Mouse (Mus musculus) cerebellum, postnatal 10 days (tissue): ENCODE data around the gene Inpp4b.
A peak's percentile ranks its signal among the peaks of the same experiment; 100 is the strongest.

Source experiments
- DNase-seq, 2 experiments: peaks; one replicate each; pipeline ENCODE4 v3.0.0; 2021; ENCODE audit warnings: mixed read lengths in 2 of 2

Inpp4b gene

GRCm38 (mm10) chr8:81342236-81342998 is at the start of gene Inpp4b:
Gene Inpp4b (plus strand): TSS chr8:81342556.
- peak; percentile 84 to 86 for DNase-seq

DNA sequence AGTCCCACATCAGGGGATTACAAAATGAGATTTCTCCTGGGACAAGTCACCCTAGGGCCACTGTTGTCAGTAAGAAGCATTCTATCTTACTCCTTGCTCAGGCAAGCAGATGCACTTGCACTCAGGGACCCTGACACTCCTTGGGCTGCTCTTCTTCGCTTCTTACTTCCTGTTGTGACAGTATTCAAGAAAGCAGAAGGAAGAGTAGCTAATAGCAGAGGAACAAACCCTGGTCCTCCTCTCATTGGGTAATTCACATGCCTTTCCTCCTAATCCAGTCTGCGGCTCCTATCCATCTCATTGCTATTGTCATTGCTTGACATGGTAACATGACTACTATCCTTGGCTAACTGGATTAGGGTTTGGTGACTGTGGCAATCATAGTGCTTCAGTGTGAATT is 7.1 kb upstream of the Inpp4b start:
- DNase-seq, result no peak

GRCm38 (mm10) chr8:81341191-81341590 is 1.2 kb upstream of the Inpp4b start:
- peak; percentile 50 to 66 for DNase-seq

GRCm38 (mm10) chr8:81341591-81342235 is 643 bp upstream of the Inpp4b start:
- DNase-seq, result peak; percentile 96 to 98

DNA sequence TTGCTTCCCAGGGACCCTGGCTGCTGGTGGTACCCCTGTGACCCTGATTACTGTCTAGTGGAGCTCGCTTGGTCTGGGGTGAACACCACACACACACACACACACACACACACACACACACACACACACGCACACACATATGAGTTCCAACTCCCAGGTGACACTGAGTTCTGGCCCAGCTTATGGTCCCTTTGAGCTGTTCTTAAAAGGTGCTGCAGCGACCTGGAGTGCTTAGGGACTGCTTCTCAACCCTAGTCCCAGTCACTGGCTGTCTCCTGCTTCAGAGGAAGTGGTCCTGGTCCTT is 595 bp downstream of the Inpp4b start:
- no peak for DNase-seq

DNA sequence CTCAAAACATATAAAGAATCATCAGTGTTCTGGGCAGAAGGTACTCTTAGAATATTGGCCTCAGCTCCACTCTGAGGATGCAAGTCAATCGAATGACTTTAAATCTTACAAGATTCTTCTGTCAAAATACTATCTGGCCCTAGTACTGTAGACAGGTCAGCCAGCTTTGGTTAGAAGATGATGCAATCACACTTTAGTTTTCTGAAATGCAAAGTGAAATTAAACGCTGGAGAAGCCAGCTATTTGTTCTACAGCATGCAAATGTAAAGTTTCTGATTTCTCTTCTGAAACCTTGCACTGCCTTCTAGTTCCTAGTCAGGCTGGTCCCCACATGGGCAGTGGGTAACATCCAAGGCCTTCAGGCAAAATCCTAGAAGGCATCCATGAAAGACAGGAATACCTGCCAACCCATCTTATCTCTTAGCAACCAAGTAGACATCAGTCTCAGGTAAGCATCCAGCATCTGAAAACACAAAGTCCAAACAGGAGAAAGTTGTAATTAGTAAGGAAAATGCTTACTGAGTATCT is 2.9 kb downstream of the Inpp4b start:
- DNase-seq, result no peak

GRCm38 (mm10) chr8:81349452-81349851 is 7.1 kb downstream of the Inpp4b start:
- peak; percentile 65 to 77 for DNase-seq

DNA sequence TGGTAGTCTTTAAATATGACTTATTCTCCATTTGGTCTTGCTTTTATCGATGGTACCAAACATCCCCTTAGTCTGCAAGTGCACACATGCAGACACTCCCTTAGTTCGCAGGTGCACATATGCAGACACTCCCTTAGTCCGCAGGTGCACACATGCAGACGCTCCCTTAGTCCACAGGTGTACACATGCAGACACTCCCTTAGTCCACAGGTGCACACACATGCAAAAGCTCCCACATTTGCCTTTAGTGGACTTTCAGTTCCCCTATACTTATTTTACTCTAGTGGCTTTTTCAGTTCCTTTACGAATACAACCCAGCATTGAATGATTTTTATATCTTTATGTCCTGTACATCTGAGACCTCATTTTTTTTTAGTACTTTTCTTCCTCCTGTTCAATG is 11.1 kb downstream of the Inpp4b start:
- no peak for DNase-seq

DNA sequence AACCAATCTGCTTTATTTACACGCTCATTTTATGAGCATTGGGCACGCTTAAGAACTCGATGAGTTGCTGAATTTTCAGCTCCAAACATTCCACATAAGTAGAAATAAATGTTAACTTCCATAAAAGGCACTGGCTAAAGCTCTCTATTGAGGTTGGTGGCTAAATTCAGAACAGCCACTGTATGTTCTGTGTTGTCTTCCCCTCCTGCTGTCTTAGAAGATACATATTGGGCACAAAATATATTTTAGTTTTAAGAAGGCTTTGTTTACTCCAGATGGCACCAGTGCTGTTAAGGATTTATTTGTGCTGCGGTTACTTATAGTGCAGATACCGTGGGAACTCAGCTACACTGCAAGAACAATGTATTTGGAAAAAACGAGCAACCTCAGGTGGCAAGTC is 15.8 kb downstream of the Inpp4b start:
- no peak for DNase-seq

DNA sequence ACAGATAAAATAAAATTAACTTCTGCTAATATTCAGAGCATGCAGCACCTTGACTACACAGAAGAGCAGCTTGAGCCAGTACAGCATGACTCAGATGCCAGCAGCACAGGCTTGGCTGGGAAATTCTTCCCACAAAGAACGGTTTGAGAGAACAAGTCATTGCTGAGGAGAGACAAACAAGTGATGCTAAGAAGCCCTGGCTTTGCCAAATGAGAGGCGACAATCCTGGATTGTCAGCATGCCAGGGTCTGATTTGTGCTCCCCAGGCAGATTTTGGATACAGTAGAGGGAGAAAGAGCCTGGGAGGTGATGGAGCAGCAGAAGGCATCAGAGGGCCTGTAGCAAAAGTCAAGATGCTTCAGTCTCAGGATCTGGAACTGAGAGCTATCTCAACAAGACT is 18.2 kb downstream of the Inpp4b start:
- peak; percentile 66 to 69 for DNase-seq

GRCm38 (mm10) chr8:81361162-81361561 is 18.8 kb downstream of the Inpp4b start:
- DNase-seq, result peak; percentile 20 to 31

GRCm38 (mm10) chr8:81370607-81371006 is 28.3 kb downstream of the Inpp4b start:
- no peak for DNase-seq

GRCm38 (mm10) chr8:81371844-81372243 is 29.5 kb downstream of the Inpp4b start:
- DNase-seq, result no peak

DNA sequence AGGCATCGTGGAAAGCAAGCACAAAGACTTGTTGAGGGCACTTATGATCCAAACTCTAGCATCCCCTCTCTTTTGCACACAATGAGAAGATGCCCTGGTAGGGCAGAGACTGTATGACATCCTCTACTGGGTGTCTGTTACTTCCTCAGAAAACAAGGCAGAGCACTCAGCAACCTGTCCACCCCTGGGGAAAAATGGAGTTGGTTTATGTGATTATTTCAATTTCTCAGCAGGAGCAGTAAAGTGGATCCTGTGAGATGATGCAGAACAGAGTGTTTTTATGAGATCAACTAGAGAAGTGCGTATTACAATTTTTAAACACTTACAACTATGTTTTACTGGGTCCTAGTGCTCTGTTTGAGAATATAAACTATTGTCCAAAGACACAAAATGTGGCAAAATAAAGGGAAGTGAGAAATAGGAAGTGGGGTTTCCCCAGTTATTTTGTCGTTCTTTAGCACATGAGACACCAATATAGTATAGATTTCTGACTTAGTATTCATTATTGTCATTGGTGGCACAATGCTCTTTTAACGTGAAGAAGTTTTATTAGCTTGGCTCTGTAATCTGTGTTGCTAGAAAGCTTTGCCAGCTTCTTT is 32.6 kb downstream of the Inpp4b start:
- DNase-seq, result no peak

- no peak for DNase-seq
Observed at GRCm38 (mm10) chr8:81388953-81389352, 46.6 kb downstream of the Inpp4b start.

DNA sequence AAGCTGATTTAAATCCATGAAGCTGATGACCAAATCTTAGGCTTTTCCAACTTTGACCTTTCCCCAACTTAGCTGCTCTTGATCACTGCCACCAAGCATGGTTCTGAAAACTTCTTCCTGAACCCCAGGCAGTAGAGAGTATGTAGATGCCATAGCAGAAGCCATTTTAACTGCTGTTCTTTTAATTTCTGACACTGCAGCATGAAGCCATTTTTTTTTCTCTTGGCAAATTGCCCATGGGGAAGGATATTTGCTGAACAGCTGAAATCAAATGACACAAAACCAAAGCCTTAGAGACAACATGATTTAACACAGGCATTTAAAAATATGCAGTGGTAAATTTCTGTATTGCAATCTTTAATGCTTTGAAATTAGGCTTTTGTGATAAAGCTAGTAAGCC is 56.7 kb downstream of the Inpp4b start:
- peak in 1 of 2 experiments; percentile 47 for DNase-seq

GRCm38 (mm10) chr8:81399501-81399900 is 57.1 kb downstream of the Inpp4b start:
- DNase-seq, result no peak

GRCm38 (mm10) chr8:81412707-81413106 is 70.4 kb downstream of the Inpp4b start:
- no peak for DNase-seq

- DNase-seq, result no peak
Observed at GRCm38 (mm10) chr8:81443957-81444356, 101.6 kb downstream of the Inpp4b start.

DNA sequence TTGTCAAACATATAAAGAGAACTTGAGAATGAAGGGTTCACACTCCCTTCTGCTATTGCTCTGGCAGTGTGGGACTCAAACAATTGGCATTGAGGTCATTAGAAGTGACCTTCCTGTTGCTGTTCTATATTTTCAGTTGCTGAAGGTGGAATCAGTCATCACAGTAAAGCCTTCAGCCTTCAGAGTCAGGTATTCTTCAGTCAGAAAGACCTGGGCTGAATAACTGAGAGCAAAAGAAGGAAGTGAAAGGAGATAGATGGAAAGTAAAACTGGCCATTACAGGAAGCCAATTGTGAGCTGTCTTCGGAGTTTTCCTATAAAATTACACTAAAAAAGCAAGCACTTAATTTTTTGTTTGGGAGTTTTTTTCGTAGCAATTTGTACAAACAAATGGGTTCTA is 107.4 kb downstream of the Inpp4b start:
- no peak for DNase-seq

DNA sequence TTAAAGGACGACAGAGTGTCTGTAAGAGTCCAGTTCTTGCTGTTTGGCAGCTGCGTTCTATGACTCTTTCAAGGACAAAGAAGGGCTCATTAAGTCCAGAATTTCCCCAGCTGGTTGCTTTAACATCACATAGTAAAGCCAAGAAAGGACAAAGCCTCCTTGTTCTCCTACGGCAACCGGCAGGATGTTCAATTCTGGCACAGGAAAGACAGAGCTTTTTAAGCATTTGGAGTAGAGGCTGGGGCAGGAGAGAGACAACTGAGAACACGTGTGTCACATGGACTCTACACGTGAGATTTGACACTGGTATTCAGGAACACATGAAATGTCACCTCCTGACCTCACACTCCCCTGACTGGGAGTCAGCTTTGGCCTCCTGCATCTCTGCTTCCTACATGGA is 109.7 kb downstream of the Inpp4b start:
- peak in 1 of 2 experiments; percentile 4 for DNase-seq

DNA sequence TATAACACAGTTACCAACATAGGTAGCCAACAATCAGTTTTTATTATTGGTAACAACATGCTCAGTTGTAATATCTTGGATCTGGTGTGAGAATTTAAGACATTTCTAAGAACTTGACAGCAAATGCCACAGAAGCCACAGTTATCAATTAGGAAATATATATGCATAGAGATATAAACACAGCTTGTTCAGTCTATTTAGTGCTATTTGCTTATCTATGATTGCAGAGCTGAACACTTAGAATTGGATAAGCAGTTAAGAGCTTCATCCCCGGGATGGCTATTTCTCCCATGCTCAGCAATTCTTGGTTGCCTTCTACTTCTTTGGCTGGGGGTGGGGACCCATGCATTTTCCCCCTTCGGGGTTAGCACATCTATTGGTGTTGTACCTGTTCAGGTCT is 112.5 kb downstream of the Inpp4b start:
- DNase-seq, result no peak

DNA sequence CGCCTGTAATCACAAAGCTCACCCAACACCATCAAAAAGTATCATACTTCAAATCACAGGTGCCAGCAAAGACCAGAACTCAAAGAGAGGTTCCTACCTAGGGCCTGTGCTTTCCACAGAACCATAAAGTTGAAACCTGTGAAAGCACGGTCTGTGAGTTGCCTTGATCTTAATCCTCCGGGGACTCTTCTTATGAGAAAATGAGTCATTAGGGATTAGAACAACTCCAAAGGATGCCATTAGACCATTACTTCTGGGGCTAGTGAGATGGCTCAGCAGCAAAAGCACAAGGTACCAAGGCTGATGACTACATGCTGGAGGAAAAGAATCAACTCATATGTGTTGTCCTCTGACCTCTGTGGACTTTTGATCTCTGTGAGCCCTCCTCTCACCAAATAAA is 121.4 kb downstream of the Inpp4b start:
- no peak for DNase-seq

DNA sequence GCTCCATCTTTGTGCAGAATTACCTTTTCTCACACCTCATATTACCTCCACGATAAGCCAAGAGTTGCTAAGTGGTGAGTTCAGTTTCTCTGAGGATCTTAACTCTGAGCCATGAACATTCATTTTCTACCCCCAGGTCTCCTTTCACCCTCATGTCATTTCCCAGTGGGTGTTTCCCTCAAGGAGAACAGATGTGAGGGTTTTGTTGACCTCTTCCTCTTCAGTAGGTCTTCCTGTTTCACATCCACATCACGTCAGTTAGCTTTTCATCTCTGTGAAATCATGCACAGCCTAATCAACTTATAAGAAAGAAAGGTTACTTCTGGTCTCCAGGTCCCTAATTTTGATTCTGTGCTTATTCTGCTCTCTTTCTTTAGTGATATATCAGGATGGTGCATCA is 124.4 kb downstream of the Inpp4b start:
- DNase-seq, result no peak
